Mouse (Mus musculus): ENCODE measurements around the gene Zic1. TPM values are rescaled to one million over a fixed set of nuclear protein-coding genes. Genes with fewer than 3 reads are reported as not detected.

The Zic1 gene
- not detected in 2 replicates for total RNA-seq (2015; ENCODE audit: low replicate concordance)
- total RNA-seq (2017; ENCODE audit: low replicate concordance) = not detected in 2 replicates

- no peak for ATAC-seq (replicated peaks; ENCODE audit: low FRiP score, poor library complexity, severe bottlenecking)
These were observed at the start of gene Zic1 for GRCm38 (mm10) chr9:91365664-91366063. TSS of gene Zic1 (minus strand) at chr9:91365810.

DNA sequence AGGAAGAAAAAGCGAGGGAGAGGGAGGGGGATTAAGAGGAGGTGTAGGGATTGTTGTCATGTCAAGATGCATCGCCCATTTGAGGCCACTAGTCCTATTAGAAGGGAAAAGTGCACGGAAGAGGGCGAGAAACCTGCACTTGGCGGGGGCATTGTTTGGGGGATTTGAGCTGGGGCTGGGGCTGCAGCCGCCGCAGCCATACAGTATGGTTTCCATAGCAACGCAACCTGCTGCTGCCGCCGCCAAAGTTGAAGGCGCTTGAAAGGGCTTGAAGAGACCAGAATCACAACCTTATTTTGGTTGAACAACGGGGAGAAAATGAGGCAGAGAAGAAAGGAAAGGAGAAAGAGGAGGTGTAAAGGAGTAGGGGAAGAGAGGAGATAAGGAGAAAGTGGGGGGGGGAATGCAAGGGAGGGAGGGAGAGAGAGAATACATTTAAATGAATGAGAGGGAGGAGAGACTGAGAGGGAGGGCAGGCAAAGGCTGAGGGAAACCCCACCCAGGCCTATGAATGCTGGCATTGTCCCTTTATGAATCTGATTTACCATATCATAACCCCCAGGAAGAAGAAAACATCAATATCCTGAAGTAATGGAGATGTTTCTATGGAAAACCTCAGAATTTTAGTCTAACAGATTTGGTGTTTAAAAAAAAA lies 48.5 kb upstream of the Zic1 start:
- ATAC-seq (replicated peaks; ENCODE audit: low FRiP score, poor library complexity, severe bottlenecking) = no peak

DNA sequence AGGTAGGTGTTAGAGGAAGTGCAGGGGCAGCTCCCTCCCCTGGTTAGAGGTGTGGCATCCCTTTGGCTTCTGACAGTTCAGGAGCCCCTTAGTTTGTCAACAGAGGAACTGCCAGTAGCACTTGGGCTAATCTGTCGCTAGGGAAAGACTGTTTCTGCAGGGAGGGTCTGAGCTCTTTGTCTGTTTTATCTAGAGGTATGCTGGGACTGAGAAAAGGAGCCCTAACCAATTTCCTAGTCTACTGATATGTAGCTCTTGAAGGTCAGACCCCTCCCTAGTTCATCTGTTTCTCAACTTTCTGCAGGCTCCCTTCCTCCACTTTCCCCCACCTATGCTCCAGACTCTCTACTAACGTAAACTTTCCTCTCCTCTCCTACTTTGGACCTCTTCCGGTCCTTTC lies 44.2 kb upstream of the Zic1 start:
- ATAC-seq (replicated peaks; ENCODE audit: low FRiP score, poor library complexity, severe bottlenecking) = no peak

- ATAC-seq (replicated peaks; ENCODE audit: low FRiP score, poor library complexity, severe bottlenecking) = no peak
These were observed 40.7 kb upstream of the Zic1 start for GRCm38 (mm10) chr9:91406258-91406763.

- ATAC-seq (replicated peaks; ENCODE audit: low FRiP score, poor library complexity, severe bottlenecking) = no peak
These were observed 40.2 kb upstream of the Zic1 start for GRCm38 (mm10) chr9:91405753-91406178.

DNA sequence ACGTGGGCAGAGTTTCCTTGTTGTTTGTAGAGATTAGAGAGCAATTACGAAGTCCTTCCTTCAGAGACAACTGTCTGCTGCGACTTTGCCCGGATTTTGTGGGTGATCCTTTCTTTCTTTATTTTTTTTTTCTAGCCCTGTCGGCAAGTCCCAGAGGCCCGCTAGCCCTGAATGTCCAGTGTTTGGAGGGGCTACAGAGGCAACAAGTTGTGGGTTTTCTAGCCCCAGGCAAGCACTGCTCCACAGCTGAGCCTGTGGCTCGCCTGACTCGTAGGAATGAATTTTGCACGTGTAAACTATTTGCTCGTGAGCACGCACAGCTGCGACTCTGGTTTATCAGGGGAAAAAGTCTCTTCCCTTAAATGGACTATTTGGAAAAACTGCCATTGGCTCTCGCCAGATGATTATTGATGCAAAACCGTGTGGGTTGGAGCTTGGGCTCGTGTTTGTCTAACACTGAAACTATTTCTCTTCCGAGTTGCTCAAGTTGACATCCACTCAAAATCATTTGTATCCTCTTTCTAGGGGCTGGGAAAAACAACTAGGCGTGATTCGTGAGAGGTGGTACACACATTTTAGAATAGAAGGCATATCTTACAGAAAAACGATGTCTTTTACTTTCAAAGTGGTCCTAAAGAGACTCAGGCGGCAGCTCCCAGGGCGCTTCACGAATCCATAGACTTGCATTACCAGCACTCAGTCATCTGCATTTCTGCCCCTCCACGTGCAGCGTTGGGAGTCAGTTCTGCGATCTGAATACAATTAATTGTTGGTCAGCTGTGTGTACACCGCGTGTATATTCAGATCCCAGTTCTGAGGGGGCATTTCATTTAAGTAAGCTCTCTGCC lies 39.5 kb upstream of the Zic1 start:
- no peak for ATAC-seq (replicated peaks; ENCODE audit: low FRiP score, poor library complexity, severe bottlenecking)

GRCm38 (mm10) chr9:91404229-91404628 lies 38.6 kb upstream of the Zic1 start:
- ATAC-seq (replicated peaks; ENCODE audit: low FRiP score, poor library complexity, severe bottlenecking) = no peak

DNA sequence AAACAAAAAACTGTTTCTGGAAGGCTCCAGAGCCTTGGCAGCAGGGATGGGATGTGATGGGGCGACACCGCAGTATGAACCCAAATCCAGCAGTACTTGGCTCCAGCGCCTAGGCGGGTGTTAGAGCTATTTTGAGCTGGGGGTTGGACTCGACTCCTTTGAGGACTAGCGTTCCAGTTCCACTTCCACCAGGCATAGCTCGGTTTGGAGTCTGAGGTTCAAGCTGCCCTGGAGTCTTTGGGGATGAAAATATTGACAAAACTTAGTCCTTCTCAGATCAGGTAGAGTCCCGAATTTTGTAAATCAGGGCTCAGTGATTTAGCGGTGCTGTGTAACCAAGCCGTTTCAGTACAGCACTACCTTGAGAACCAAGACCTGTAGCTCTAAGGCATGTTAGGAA lies 35.9 kb upstream of the Zic1 start:
- ATAC-seq (replicated peaks; ENCODE audit: low FRiP score, poor library complexity, severe bottlenecking) = no peak

GRCm38 (mm10) chr9:91400482-91401093 lies 35.0 kb upstream of the Zic1 start:
- ATAC-seq (replicated peaks; ENCODE audit: low FRiP score, poor library complexity, severe bottlenecking) = no peak

GRCm38 (mm10) chr9:91399976-91400375 lies 34.4 kb upstream of the Zic1 start:
- ATAC-seq (replicated peaks; ENCODE audit: low FRiP score, poor library complexity, severe bottlenecking) = no peak

DNA sequence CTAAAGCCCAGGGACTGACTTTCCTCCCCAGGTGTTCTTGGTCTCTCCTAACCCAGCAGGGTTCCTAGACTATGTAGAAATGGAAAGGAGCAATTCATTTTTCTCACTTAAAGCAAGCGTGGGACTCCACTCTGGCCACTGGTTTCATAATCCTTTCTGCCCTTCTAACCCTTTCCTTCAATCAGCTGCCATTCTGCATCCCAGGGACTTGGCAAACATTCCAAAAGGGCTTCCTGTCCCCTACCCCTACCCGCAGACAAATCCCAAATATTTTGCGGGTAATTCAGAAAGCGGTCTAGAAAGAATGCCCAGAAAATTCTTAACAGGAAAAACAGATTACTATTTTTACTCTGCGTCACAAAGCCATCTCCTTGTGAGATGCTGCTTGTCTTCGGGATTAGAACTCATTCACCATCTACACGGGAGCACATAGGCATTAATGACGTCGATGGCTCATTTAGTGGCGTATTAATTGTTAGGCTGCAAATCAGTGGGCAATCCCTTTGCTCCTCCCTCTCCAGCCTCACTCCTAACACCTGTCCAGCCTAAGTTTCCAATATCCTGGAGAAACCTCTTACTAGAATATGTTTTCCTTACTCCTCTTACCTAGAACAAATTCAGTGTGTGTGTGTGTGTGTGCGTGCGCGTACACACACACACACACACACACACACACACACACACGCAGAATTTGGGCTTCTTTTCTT lies 29.6 kb upstream of the Zic1 start:
- no peak for ATAC-seq (replicated peaks; ENCODE audit: low FRiP score, poor library complexity, severe bottlenecking)

- no peak for ATAC-seq (replicated peaks; ENCODE audit: low FRiP score, poor library complexity, severe bottlenecking)
These were observed 28.6 kb upstream of the Zic1 start for GRCm38 (mm10) chr9:91394211-91394646.

- ATAC-seq (replicated peaks; ENCODE audit: low FRiP score, poor library complexity, severe bottlenecking) = no peak
These were observed 27.9 kb upstream of the Zic1 start for GRCm38 (mm10) chr9:91393376-91394068.

- no peak for ATAC-seq (replicated peaks; ENCODE audit: low FRiP score, poor library complexity, severe bottlenecking)
These were observed 22.6 kb upstream of the Zic1 start for GRCm38 (mm10) chr9:91388173-91388572.

DNA sequence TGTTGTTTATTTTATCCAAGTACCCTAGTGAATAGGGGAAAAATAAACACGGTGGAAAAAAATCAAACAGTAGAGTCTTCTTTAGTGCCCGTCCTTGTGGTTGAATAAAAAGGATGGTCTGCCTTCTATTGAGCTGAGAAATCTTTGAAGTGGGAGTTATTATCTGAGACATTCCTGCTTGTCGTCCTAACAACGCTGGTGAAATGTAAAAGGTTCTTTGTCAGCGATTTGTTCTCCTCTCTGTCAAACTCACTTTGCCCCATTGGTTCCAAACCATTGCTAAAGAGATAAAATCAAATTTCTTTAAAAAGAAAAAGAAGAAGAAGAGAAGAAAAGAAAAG lies 22.1 kb upstream of the Zic1 start:
- ATAC-seq (replicated peaks; ENCODE audit: low FRiP score, poor library complexity, severe bottlenecking) = no peak

DNA sequence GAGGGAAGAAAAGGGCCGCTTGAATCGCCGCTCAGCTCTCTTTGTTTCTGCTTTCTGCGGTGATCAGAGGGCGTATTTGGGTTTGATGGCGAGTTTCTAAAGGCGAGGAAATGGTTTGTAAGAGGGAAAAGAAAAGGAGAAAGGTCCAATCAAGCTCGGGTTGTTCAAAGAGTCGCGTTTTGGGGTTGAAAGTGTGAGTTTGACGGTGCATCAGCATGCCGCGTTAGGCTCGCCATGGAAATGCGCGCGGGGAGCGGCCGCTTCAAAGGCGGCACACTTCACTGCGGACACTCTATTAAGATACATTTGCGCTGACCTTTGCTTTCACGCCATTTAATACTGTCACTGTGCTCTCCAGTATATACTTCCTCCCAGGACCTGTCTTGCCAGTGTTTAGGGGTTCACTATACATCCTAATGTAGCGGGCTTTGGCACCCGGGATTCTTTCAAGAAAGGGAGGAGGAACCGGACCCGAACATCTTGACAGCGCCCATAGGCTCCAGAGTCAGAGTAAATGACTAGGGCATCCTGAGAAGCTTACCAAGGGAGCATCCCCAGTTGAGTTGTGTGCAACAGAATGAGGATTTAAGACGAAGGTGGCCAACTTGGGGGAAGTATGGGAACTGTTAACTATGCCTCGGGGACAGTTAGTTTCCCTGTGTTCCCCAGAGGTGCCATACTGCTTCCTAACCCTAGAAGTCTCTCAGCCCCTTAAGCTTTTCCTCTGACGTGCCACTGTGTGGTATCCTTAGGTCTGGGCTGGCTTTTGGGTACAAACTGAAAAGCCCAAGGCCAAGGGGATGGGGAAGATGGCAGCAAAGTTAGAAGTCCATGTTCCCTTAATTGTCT lies 21.5 kb upstream of the Zic1 start:
- no peak for ATAC-seq (replicated peaks; ENCODE audit: low FRiP score, poor library complexity, severe bottlenecking)

DNA sequence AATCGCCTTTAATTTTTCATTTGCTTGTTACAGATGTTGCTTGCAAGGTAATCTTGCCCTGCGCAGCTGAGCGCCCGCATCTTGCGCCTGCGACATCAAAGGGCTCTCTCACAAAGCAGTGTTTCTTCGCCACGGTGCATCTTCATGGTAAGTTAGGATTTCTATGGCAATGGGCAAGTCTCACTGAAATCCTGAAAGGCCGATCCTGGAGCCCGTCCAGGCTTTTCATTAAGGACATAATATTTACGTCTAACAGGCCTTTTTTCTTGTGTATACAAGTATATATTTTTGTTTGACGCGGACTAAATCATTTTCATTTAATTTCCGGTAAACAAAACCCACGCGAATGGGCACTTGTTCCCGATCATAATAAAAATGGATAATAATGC lies 20.9 kb upstream of the Zic1 start:
- no peak for ATAC-seq (replicated peaks; ENCODE audit: low FRiP score, poor library complexity, severe bottlenecking)

DNA sequence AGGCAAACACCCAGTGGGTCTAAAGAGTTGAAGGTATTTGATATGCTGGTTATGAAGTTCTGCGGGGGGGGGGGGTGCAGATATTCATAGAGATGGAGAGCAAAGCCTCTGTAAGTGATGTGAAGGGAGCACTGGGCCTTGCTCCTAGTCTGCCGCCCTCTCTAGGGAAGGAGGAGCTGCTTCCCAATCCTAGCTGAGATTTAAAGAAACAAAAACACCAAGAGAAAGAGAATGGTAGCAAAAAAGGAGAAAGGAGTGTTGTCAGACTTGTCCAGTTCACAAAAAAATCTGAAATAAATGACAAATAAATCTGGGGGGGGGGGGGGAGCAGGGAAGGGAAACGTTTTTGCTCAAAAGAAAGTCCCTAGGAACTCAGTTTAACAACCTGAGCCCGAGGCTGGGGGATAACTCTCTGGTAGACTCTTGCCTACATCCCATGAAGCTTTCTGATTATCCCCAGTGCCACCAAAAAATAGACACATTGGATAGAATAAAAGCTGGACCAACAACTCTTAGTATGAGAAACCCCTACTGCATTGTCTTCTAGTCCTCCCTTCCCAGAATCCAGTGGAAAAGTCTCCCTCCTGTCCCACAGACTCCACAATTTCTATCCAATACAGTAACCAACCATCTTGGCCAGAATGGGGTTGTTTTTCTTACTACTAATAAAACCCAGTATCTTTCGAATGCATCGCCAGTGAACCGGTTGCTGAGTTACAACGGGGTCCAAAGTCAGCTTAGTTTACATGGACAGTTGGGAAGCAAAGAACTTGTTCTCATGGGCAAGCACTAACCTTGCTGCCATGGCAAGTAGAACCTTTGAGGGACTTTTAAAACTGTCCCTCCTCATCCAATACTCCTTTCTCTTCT lies 20.2 kb upstream of the Zic1 start:
- no peak for ATAC-seq (replicated peaks; ENCODE audit: low FRiP score, poor library complexity, severe bottlenecking)

Measured in erythroblast, adult 5-6 weeks (primary cell).